ENCODE assay signal across 9 mouse cellular contexts in the genomic region with DNA sequence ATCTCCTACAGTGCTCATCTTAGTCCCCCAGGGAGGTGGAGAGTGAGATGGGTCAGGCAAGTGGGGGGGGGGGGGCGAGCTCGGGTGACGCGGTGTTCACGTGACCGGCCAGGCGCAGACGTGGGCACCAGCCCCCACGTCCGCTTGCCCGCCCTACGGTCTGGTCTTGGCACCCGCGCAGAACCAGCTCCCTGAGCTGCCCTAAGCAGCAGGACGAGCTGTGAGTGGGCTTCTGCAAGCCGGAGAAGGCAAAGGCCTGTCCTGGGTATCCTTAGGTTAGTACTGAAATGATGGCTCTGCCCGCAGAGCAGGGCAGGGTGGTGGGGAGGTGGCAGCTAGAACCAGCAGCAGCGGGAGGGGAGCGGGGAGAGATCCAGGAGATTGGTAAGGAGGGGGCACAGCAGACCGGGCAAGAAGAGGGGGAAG. TPM values are rescaled to one million over a fixed set of nuclear protein-coding genes. Genes with fewer than 3 reads are reported as not detected.
DNase-seq lines count a peak whose midpoint lies in the region; ATAC-seq and TF ChIP-seq lines count a peak whose summit lies in the region.
"Had no signal": no experiment of that assay in that cellular context is flagged by ENCODE, and none has a peak within 500 bp of the region (broad histone marks: within the 10 kb centered on the region; RNA-seq: fewer than 3 reads in every experiment).

No protein-coding gene starts in this region.

- no peak for DNase-seq in kidney, postnatal 14 days
- DNase-seq in cerebellum, adult 8-10 months, result peak; percentile 48
- peak; percentile 13 to 17 for DNase-seq in frontal cortex, postnatal 14 days (ENCODE audit: low spot score in 2 of 2)
- peak; percentile 10 for DNase-seq in left cerebral cortex, adult 11 months (ENCODE audit: low spot score)
- DNase-seq in thymus, postnatal 14 days, result no peak

- no peak for TF ChIP-seq POLR2A in testis, adult 2 months (IDR thresholded peaks at IDR 0.05; ENCODE audit: control insufficient read depth, low read depth, low read length)

- 19% methylated on average over 13 of the region's 20 CpGs for WGBS in kidney, embryonic 15.5 days
- 23% methylated on average over 13 of the region's 20 CpGs for WGBS in midbrain, embryonic 13.5 days

- H3K9me3 ChIP-seq in kidney, embryonic 15.5 days (replicated peaks), result no peaks in the 10 kb centered on the region
- no peaks in the 10 kb centered on the region for H3K9me3 ChIP-seq in midbrain, embryonic 13.5 days

- H3K4me2 ChIP-seq in kidney, embryonic 15.5 days, result peak overlapping the region; percentile 68
- H3K4me2 ChIP-seq in midbrain, embryonic 13.5 days (replicated peaks), result peak overlapping the region; percentile 63

- no peak overlapping the region for H3K27ac ChIP-seq in kidney, embryonic 15.5 days
- H3K27ac ChIP-seq in midbrain, embryonic 13.5 days, result peak overlapping the region; percentile 35; the same call in 1 of the 2 replicates
- H3K27ac ChIP-seq in testis, adult 2 months (ENCODE audit: control insufficient read depth, insufficient read depth, low read depth, low read length), result no peak overlapping the region

- ATAC-seq in kidney, embryonic 15.5 days (replicated peaks; ENCODE audit: low FRiP score), result peak; percentile 78
- ATAC-seq in midbrain, embryonic 13.5 days, result peak; percentile 93
- ATAC-seq: Patski had no signal

- TF ChIP-seq CTCF in testis, adult 2 months (IDR thresholded peaks at IDR 0.05; ENCODE audit: control insufficient read depth, insufficient read depth, insufficient replicate concordance, low read depth, low read length), result no peak

- no peaks in the 10 kb centered on the region for H3K4me1 ChIP-seq in kidney, embryonic 15.5 days
- H3K4me1 ChIP-seq in midbrain, embryonic 13.5 days (replicated peaks), result no peaks in the 10 kb centered on the region
- no peaks in the 10 kb centered on the region for H3K4me1 ChIP-seq in testis, adult 2 months (ENCODE audit: control insufficient read depth, insufficient read depth, low read length)

- H3K4me3 ChIP-seq in kidney, embryonic 15.5 days (replicated peaks), result peak overlapping the region; percentile 45
- peak overlapping the region; percentile 49 for H3K4me3 ChIP-seq in midbrain, embryonic 13.5 days (replicated peaks)
- H3K4me3 ChIP-seq in testis, adult 2 months (ENCODE audit: control insufficient read depth, low read depth, low read length), result peak overlapping the region; percentile 76

- peaks cover 21% of the 10 kb centered on the region for H3K27me3 ChIP-seq in kidney, embryonic 15.5 days
- 0 out of 2 replicates have a peak, but pooled peaks cover 2% of the 10 kb centered on the region for H3K27me3 ChIP-seq in midbrain, embryonic 13.5 days
- no peaks in the 10 kb centered on the region for H3K27me3 ChIP-seq in testis, adult 2 months (ENCODE audit: control insufficient read depth, insufficient read depth, low read length)

- no peaks in the 10 kb centered on the region for H3K36me3 ChIP-seq in kidney, embryonic 15.5 days
- H3K36me3 ChIP-seq in midbrain, embryonic 13.5 days, result no peaks in the 10 kb centered on the region
- H3K36me3 ChIP-seq in testis, adult 2 months (ENCODE audit: control insufficient read depth, insufficient read depth, low read length), result no peaks in the 10 kb centered on the region

- peak overlapping the region; percentile 17; the same call in 1 of the 2 replicates for H3K9ac ChIP-seq in kidney, embryonic 15.5 days
- H3K9ac ChIP-seq in midbrain, embryonic 13.5 days (replicated peaks), result peak overlapping the region; percentile 71

RNA-seq across cellular contexts. Expression of a gene that starts 41.5 kb away (rescaled TPM):
- polyA plus RNA-seq in kidney, embryonic 15.5 days (2015; fragmentation: Nextera tagmentation; extraction: Ambion mirVana), result 10.4 and 11.8 TPM in 2 replicates
- polyA plus RNA-seq in midbrain, embryonic 13.5 days (2015; fragmentation: Nextera tagmentation; extraction: Ambion mirVana), result 18.6 and 20.0 TPM in 2 replicates
- 1.0 and 1.3 TPM in 2 replicates for polyA plus RNA-seq in testis, adult 2 months (2012; rRNA removed)
- polyA plus RNA-seq: Patski had no signal

Comparison
In these comparisons a context has a peak if more than half of its experiments do, and no peak if none do; other contexts are left out.
1. DNase-seq: peak in cerebellum, adult 8-10 months (single experiment), frontal cortex, postnatal 14 days (2 of 2) and left cerebral cortex, adult 11 months (single experiment); none in kidney, postnatal 14 days (single experiment) and thymus, postnatal 14 days (single experiment).
2. Peak in every context shown above with its lines, with median percentiles within 50 percentile points of each other: H3K4me3 ChIP-seq.